Mouse (Mus musculus): ENCODE results near the gene Mrpl16.

DNA sequence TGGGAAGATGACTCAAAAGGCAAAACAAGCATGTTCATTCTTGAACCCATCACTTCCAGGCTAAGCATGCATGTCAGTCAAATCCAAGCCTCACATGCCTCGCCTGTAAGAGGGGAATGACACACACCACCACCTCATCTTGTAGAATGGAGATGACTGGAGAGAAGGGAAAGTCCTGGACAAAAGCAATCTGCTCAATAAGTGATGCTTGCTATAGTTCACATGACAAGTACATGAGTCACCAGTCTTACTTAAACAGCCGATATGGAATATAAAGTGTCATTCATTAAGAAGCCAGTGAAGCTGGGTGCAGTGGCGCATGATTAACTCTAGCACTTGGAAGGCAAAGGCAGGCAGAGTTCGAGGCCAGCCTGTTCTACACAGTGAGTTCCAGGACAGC, 42.9 kb downstream of the Mrpl16 start:
- TF ChIP-seq EP300 (IDR thresholded peaks at IDR 0.05; ENCODE audit: low read depth) (no peak), CTCF (IDR thresholded peaks at IDR 0.05; ENCODE audit: low read depth) (no peak)
